In genomic region chr2:30472731-30473351, GRCm38 (mm10) we compare ENCODE assay signal across 9 mouse cellular contexts. TPM values are rescaled to one million over a fixed set of nuclear protein-coding genes. Genes with fewer than 3 reads are reported as not detected.
DNase-seq lines count a peak whose midpoint lies in the region; ATAC-seq lines count a peak whose summit lies in the region.
"Had no signal": no experiment of that assay in that cellular context is flagged by ENCODE, and none has a peak within 500 bp of the region (broad histone marks: within the 10 kb centered on the region; RNA-seq: fewer than 3 reads in every experiment).

No protein-coding gene starts in this region.

- peak; percentile 97 for DNase-seq in heart, adult 11 months
- DNase-seq in heart, adult 8-10 months (ENCODE audit: low spot score), result no peak
- peak; percentile 56 for DNase-seq in Muller cell, postnatal 12 days (ENCODE audit: inconsistent ontology term)
- peak; percentile 61 for DNase-seq in forebrain, embryonic 10.5 days (ENCODE audit: extremely low spot score, low spot score)
- peak; percentile 35 for DNase-seq in heart, postnatal 25 days (ENCODE audit: low spot score)
- peak; percentile 74 for DNase-seq in limb, embryonic 10.5 days (ENCODE audit: low spot score)

- ATAC-seq in midbrain, embryonic 16.5 days, result no peak
- no peak for ATAC-seq in activated CD4-positive, CD25-positive, alpha-beta regulatory T cell, adult 4 months

- H3K27me3 ChIP-seq in forebrain, embryonic 10.5 days (ENCODE audit: poor library complexity, severe bottlenecking), result peaks cover 45% of the 10 kb centered on the region
- peaks cover 23% of the 10 kb centered on the region for H3K27me3 ChIP-seq in limb, embryonic 10.5 days (ENCODE audit: low read depth, poor library complexity, severe bottlenecking)
- no peaks in the 10 kb centered on the region for H3K27me3 ChIP-seq in midbrain, embryonic 16.5 days (ENCODE audit: control insufficient read depth, insufficient read depth, low read depth, low read length)
- H3K27me3 ChIP-seq: Patski had no signal

- no peaks in the 10 kb centered on the region for H3K9me3 ChIP-seq in forebrain, embryonic 10.5 days
- no peaks in the 10 kb centered on the region for H3K9me3 ChIP-seq in limb, embryonic 10.5 days (replicated peaks)
- no peaks in the 10 kb centered on the region for H3K9me3 ChIP-seq in midbrain, embryonic 16.5 days (replicated peaks; ENCODE audit: control insufficient read depth, low read length, poor library complexity, severe bottlenecking)

- H3K9ac ChIP-seq in midbrain, embryonic 16.5 days (ENCODE audit: low read depth, low read length), result peak overlapping the region; percentile 96

- peaks cover 71% of the 10 kb centered on the region for H3K4me1 ChIP-seq in forebrain, embryonic 10.5 days
- peaks cover 60% of the 10 kb centered on the region for H3K4me1 ChIP-seq in limb, embryonic 10.5 days
- peaks cover 27% of the 10 kb centered on the region for H3K4me1 ChIP-seq in midbrain, embryonic 16.5 days (ENCODE audit: control insufficient read depth, insufficient read depth, low read length)

- peak overlapping the region; percentile 92 for H3K4me3 ChIP-seq in forebrain, embryonic 10.5 days
- peak overlapping the region; percentile 98 for H3K4me3 ChIP-seq in limb, embryonic 10.5 days
- H3K4me3 ChIP-seq in midbrain, embryonic 16.5 days (ENCODE audit: low read depth, low read length), result peak overlapping the region; percentile 82

- intact Hi-C loops in heart, postnatal 25 days (cut with DNase I), result loop anchor here (2.0 to 5.0 kb wide), 3 partner anchors 122 to 234 kb away; partner anchors contain the start of gene Cstad

- under 1% methylated on average over 60 of the region's 60 CpGs for WGBS in forebrain, embryonic 10.5 days
- under 1% methylated on average over 60 of the region's 60 CpGs for WGBS in limb, embryonic 10.5 days
- WGBS in midbrain, embryonic 16.5 days, result 0% methylated on average over 57 of the region's 60 CpGs

- H3K4me2 ChIP-seq in midbrain, embryonic 16.5 days (ENCODE audit: low read length), result peak overlapping the region; percentile 100

- H3K36me3 ChIP-seq in forebrain, embryonic 10.5 days (replicated peaks), result no peaks in the 10 kb centered on the region; the same call in 1 of the 2 replicates
- H3K36me3 ChIP-seq in limb, embryonic 10.5 days, result no peaks in the 10 kb centered on the region
- no peaks in the 10 kb centered on the region for H3K36me3 ChIP-seq in midbrain, embryonic 16.5 days (ENCODE audit: control insufficient read depth, insufficient read depth, low read length)

- peak overlapping the region; percentile 98 for H3K27ac ChIP-seq in forebrain, embryonic 10.5 days
- peak overlapping the region; percentile 100 for H3K27ac ChIP-seq in limb, embryonic 10.5 days
- peak overlapping the region; percentile 89 for H3K27ac ChIP-seq in midbrain, embryonic 16.5 days (ENCODE audit: low read length)

RNA-seq across cellular contexts. Expression of gene Ier5l, which starts 1.2 kb away (rescaled TPM):
- 1 to 10 TPM; 2.4 to 5.0 (median 4.3) TPM for total RNA-seq in heart, adult 8-10 months (2022)
- polyA plus RNA-seq in forebrain, embryonic 10.5 days (2016; fragmentation: Nextera tagmentation; extraction: Ambion mirVana), result 1.6 and 2.0 TPM in 2 replicates
- total RNA-seq in heart, postnatal 25 days (2021), result 1 to 10 TPM; 4.1 to 6.9 TPM
- polyA plus RNA-seq in limb, embryonic 10.5 days (2016; fragmentation: Nextera tagmentation; extraction: Ambion mirVana), result 2.2 and 2.9 TPM in 2 replicates
- 2.0 TPM in 2 replicates for polyA plus RNA-seq in midbrain, embryonic 16.5 days (2015; fragmentation: Nextera tagmentation; extraction: Ambion mirVana)
- under 1 TPM in 1 of 2 experiments, not detected in 1; 0.16 TPM for polyA plus RNA-seq in activated CD4-positive, CD25-positive, alpha-beta regulatory T cell, adult 4 months (2017; shearing (Covaris generic))

RNA-seq across cellular contexts. Expression of gene Ptpa, which starts 57.0 kb away (rescaled TPM):
- 100 to 1,000 TPM in 1 of 4 experiments, 10 to 100 TPM in 3; 74.6 to 100 (median 83.0) TPM for total RNA-seq in heart, adult 8-10 months (2022)
- 149 and 165 TPM in 2 replicates for polyA plus RNA-seq in forebrain, embryonic 10.5 days (2016; fragmentation: Nextera tagmentation; extraction: Ambion mirVana)
- 10 to 100 TPM; 91.2 to 92.3 TPM for total RNA-seq in heart, postnatal 25 days (2021)
- polyA plus RNA-seq in limb, embryonic 10.5 days (2016; fragmentation: Nextera tagmentation; extraction: Ambion mirVana), result 172 and 177 TPM in 2 replicates
- polyA plus RNA-seq in midbrain, embryonic 16.5 days (2015; fragmentation: Nextera tagmentation; extraction: Ambion mirVana), result 146 and 156 TPM in 2 replicates
- 10 to 100 TPM; 46.4 to 73.2 TPM for polyA plus RNA-seq in activated CD4-positive, CD25-positive, alpha-beta regulatory T cell, adult 4 months (2017; shearing (Covaris generic))

RNA-seq across cellular contexts. Expression of gene Crat, which starts 57.2 kb away (rescaled TPM):
- 100 to 1,000 TPM; 490 to 636 (median 559) TPM for total RNA-seq in heart, adult 8-10 months (2022)
- polyA plus RNA-seq in forebrain, embryonic 10.5 days (2016; fragmentation: Nextera tagmentation; extraction: Ambion mirVana), result 23.2 and 23.6 TPM in 2 replicates
- 100 to 1,000 TPM; 433 to 486 TPM for total RNA-seq in heart, postnatal 25 days (2021)
- polyA plus RNA-seq in limb, embryonic 10.5 days (2016; fragmentation: Nextera tagmentation; extraction: Ambion mirVana), result 21.9 and 22.9 TPM in 2 replicates
- 23.6 and 26.0 TPM in 2 replicates for polyA plus RNA-seq in midbrain, embryonic 16.5 days (2015; fragmentation: Nextera tagmentation; extraction: Ambion mirVana)
- 1 to 10 TPM; 2.9 to 3.5 TPM for polyA plus RNA-seq in activated CD4-positive, CD25-positive, alpha-beta regulatory T cell, adult 4 months (2017; shearing (Covaris generic))
